Mouse (Mus musculus): ENCODE data around the gene Klrd1. TPM values are rescaled to one million over a fixed set of nuclear protein-coding genes. Genes with fewer than 3 reads are reported as not detected.
"Not testable (repeated sequence)": the region's sequence is repeated elsewhere in the genome, so short reads cannot be mapped to it uniquely, and the experiment has no call there.

Klrd1 gene
- polyA plus RNA-seq, 1 experiment from 2014 or later, result 0.60 TPM

- Histone ChIP-seq H3K4me1 (replicated peaks) (no peaks in the 10 kb centered on the region), H3K27ac (no peak within 1 kb of the TSS), H3K27me3 (no peaks in the 10 kb centered on the region), H3K4me2 (no peak within 1 kb of the TSS), H3K9ac (no peak within 1 kb of the TSS), H3K9me3 (replicated peaks) (no peaks in the 10 kb centered on the region), H3K4me3 (no peak within 1 kb of the TSS), H3K36me3 (no peaks in the 10 kb centered on the region)
- no peak for ATAC-seq (replicated peaks; ENCODE audit: insufficient number of reproducible peaks, insufficient read depth, low FRiP score, low read depth)
- 92% methylated on average over 8 of the region's 8 CpGs for WGBS
Observed at GRCm38 (mm10) chr6:129577605-129578004, 14.0 kb upstream of the Klrd1 start, which contains the start of gene Klre1. Gene Klre1, plus strand, starts transcription at chr6:129577905.

- 58% methylated on average over 4 of the region's 4 CpGs for WGBS
- H3K36me3 ChIP-seq, result no peaks in the 10 kb centered on the region
Observed at GRCm38 (mm10) chr6:129581274-129581673, 10.3 kb upstream of the Klrd1 start.

GRCm38 (mm10) chr6:129581896-129582295, 9.7 kb upstream of the Klrd1 start:
- 54% methylated on average over 4 of the region's 4 CpGs for WGBS
- no peaks in the 10 kb centered on the region for H3K4me1 ChIP-seq (replicated peaks)
- H3K4me3 ChIP-seq, result no peak overlapping the region
- no peak overlapping the region for H3K4me2 ChIP-seq
- no peak overlapping the region for H3K9ac ChIP-seq
- no peak overlapping the region for H3K27ac ChIP-seq
- H3K9me3 ChIP-seq (replicated peaks), result no peaks in the 10 kb centered on the region
- no peaks in the 10 kb centered on the region for H3K36me3 ChIP-seq
- no peak for ATAC-seq (replicated peaks; ENCODE audit: insufficient number of reproducible peaks, insufficient read depth, low FRiP score, low read depth)
- H3K27me3 ChIP-seq, result no peaks in the 10 kb centered on the region

More at GRCm38 (mm10) chr6:129581274-129581673, 10.3 kb upstream of the Klrd1 start:
- Histone ChIP-seq H3K4me1 (replicated peaks) (no peaks in the 10 kb centered on the region), H3K4me3 (no peak overlapping the region), H3K27me3 (no peaks in the 10 kb centered on the region), H3K4me2 (no peak overlapping the region), H3K27ac (no peak overlapping the region), H3K9ac (no peak overlapping the region), H3K9me3 (replicated peaks) (no peaks in the 10 kb centered on the region)
- ATAC-seq (replicated peaks; ENCODE audit: insufficient number of reproducible peaks, insufficient read depth, low FRiP score, low read depth), result no peak

- no peaks in the 10 kb centered on the region for H3K36me3 ChIP-seq
- H3K9me3 ChIP-seq (replicated peaks), result no peaks in the 10 kb centered on the region
- no peak overlapping the region for H3K27ac ChIP-seq
- no peak overlapping the region for H3K4me3 ChIP-seq
- no peak overlapping the region for H3K4me2 ChIP-seq
- no peaks in the 10 kb centered on the region for H3K4me1 ChIP-seq (replicated peaks)
- H3K9ac ChIP-seq, result no peak overlapping the region
- H3K27me3 ChIP-seq, result no peaks in the 10 kb centered on the region
- 56% methylated on average over 3 of the region's 3 CpGs for WGBS
- no peak for ATAC-seq (replicated peaks; ENCODE audit: insufficient number of reproducible peaks, insufficient read depth, low FRiP score, low read depth)
Observed at GRCm38 (mm10) chr6:129583014-129583413, 8.6 kb upstream of the Klrd1 start.

GRCm38 (mm10) chr6:129608372-129608771, 16.8 kb downstream of the Klrd1 start:
- Histone ChIP-seq H3K27ac (no peak overlapping the region), H3K4me2 (no peak overlapping the region), H3K4me3 (no peak overlapping the region), H3K9ac (no peak overlapping the region), H3K9me3 (replicated peaks) (no peaks in the 10 kb centered on the region), H3K4me1 (replicated peaks) (no peaks in the 10 kb centered on the region), H3K27me3 (no peaks in the 10 kb centered on the region), H3K36me3 (no peaks in the 10 kb centered on the region)
- no peak for ATAC-seq (replicated peaks; ENCODE audit: insufficient number of reproducible peaks, insufficient read depth, low FRiP score, low read depth)

GRCm38 (mm10) chr6:129623735-129624134, 32.2 kb downstream of the Klrd1 start, which contains the start of gene Klrk1:
Gene Klrk1, minus strand, starts transcription at chr6:129623864.
- WGBS, result 69% methylated on average over 4 of the region's 4 CpGs
- no peak within 1 kb of the TSS for H3K4me2 ChIP-seq

GRCm38 (mm10) chr6:129631046-129631445, 39.5 kb downstream of the Klrd1 start:
- H3K4me3 ChIP-seq; H3K9me3 ChIP-seq (replicated peaks); ATAC-seq (replicated peaks; ENCODE audit: insufficient number of reproducible peaks, insufficient read depth, low FRiP score, low read depth); H3K4me2 ChIP-seq; H3K27me3 ChIP-seq; H3K4me1 ChIP-seq (replicated peaks); H3K9ac ChIP-seq; H3K36me3 ChIP-seq; H3K27ac ChIP-seq: not testable (repeated sequence)
- WGBS, result 76% methylated on average over 2 of the region's 2 CpGs

More at GRCm38 (mm10) chr6:129623735-129624134, 32.2 kb downstream of the Klrd1 start, which contains the start of gene Klrk1:
- H3K9ac ChIP-seq, result no peak within 1 kb of the TSS
- no peaks in the 10 kb centered on the region for H3K36me3 ChIP-seq
- no peaks in the 10 kb centered on the region for H3K27me3 ChIP-seq
- no peak within 1 kb of the TSS for H3K27ac ChIP-seq
- H3K4me1 ChIP-seq (replicated peaks), result no peaks in the 10 kb centered on the region
- H3K9me3 ChIP-seq (replicated peaks), result no peaks in the 10 kb centered on the region
- no peak for ATAC-seq (replicated peaks; ENCODE audit: insufficient number of reproducible peaks, insufficient read depth, low FRiP score, low read depth)
- no peak within 1 kb of the TSS for H3K4me3 ChIP-seq

GRCm38 (mm10) chr6:129643237-129643636, 51.7 kb downstream of the Klrd1 start, which contains the start of gene Klrc3:
Gene Klrc3, minus strand, starts transcription at chr6:129643337.
- WGBS, result 78% methylated on average over 3 of the region's 3 CpGs
- H3K9ac ChIP-seq, H3K27ac ChIP-seq: not testable (repeated sequence)

GRCm38 (mm10) chr6:129644054-129644453, 52.5 kb downstream of the Klrd1 start:
- ATAC-seq (replicated peaks; ENCODE audit: insufficient number of reproducible peaks, insufficient read depth, low FRiP score, low read depth); H3K4me2 ChIP-seq; H3K9ac ChIP-seq; H3K4me1 ChIP-seq (replicated peaks); H3K36me3 ChIP-seq; H3K27ac ChIP-seq; H3K4me3 ChIP-seq; H3K9me3 ChIP-seq (replicated peaks); H3K27me3 ChIP-seq: not testable (repeated sequence)
- 83% methylated on average over 1 of the region's 3 CpGs for WGBS

More at GRCm38 (mm10) chr6:129643237-129643636, 51.7 kb downstream of the Klrd1 start, which contains the start of gene Klrc3:
- H3K9me3 ChIP-seq (replicated peaks); ATAC-seq (replicated peaks; ENCODE audit: insufficient number of reproducible peaks, insufficient read depth, low FRiP score, low read depth); H3K4me3 ChIP-seq; H3K27me3 ChIP-seq; H3K36me3 ChIP-seq; H3K4me2 ChIP-seq; H3K4me1 ChIP-seq (replicated peaks): not testable (repeated sequence)

Other genes starting within 250 kb of the Klrd1 start
- gene Clec12a, start 249.1 kb upstream of the Klrd1 start, polyA plus RNA-seq (2015; fragmentation: Nextera tagmentation; extraction: Ambion mirVana), result 0.60 and 1.6 TPM in 2 replicates
- 0.09 TPM in 1 of 2 replicates, not detected in the other for gene Clec12b, start 205.9 kb upstream of the Klrd1 start, polyA plus RNA-seq (2015; fragmentation: Nextera tagmentation; extraction: Ambion mirVana)
- 4.7 and 5.1 TPM in 2 replicates for gene Clec1b, start 194.5 kb upstream of the Klrd1 start, polyA plus RNA-seq (2015; fragmentation: Nextera tagmentation; extraction: Ambion mirVana)
- gene Clec9a, start 182.9 kb upstream of the Klrd1 start, polyA plus RNA-seq (2015; fragmentation: Nextera tagmentation; extraction: Ambion mirVana), result 0.28 and 0.35 TPM in 2 replicates
- 5.7 and 6.3 TPM in 2 replicates for gene Clec1a, start 139.8 kb upstream of the Klrd1 start, polyA plus RNA-seq (2015; fragmentation: Nextera tagmentation; extraction: Ambion mirVana)
- gene Olr1, start 84.6 kb upstream of the Klrd1 start, polyA plus RNA-seq (2015; fragmentation: Nextera tagmentation; extraction: Ambion mirVana), result 0.30 and 0.79 TPM in 2 replicates
- gene Tmem52b, start 79.2 kb upstream of the Klrd1 start, polyA plus RNA-seq (2015; fragmentation: Nextera tagmentation; extraction: Ambion mirVana), result not detected in 2 replicates
- gene Gabarapl1, start 58.6 kb upstream of the Klrd1 start, polyA plus RNA-seq (2015; fragmentation: Nextera tagmentation; extraction: Ambion mirVana), result 41.6 and 44.6 TPM in 2 replicates
- not detected in 2 replicates for gene Klre1, start 13.9 kb upstream of the Klrd1 start, polyA plus RNA-seq (2015; fragmentation: Nextera tagmentation; extraction: Ambion mirVana)
- 0.18 and 0.47 TPM in 2 replicates for gene Klrk1, start 32.1 kb downstream of the Klrd1 start, polyA plus RNA-seq (2015; fragmentation: Nextera tagmentation; extraction: Ambion mirVana)
- not detected in 2 replicates for gene Klrc3, start 51.6 kb downstream of the Klrd1 start, polyA plus RNA-seq (2015; fragmentation: Nextera tagmentation; extraction: Ambion mirVana)
- 0.09 TPM in 1 of 2 replicates, not detected in the other for gene Klrc2, start 68.9 kb downstream of the Klrd1 start, polyA plus RNA-seq (2015; fragmentation: Nextera tagmentation; extraction: Ambion mirVana)
- gene Klrc1, start 87.2 kb downstream of the Klrd1 start, polyA plus RNA-seq (2015; fragmentation: Nextera tagmentation; extraction: Ambion mirVana), result 0.20 and 0.37 TPM in 2 replicates
- 0.16 TPM in 1 of 2 replicates, not detected in the other for gene Klri1, start 125.3 kb downstream of the Klrd1 start, polyA plus RNA-seq (2015; fragmentation: Nextera tagmentation; extraction: Ambion mirVana)
- gene Klri2, start 148.7 kb downstream of the Klrd1 start, polyA plus RNA-seq (2015; fragmentation: Nextera tagmentation; extraction: Ambion mirVana), result 0.05 TPM in 1 of 2 replicates, not detected in the other
- gene Gm156, start 192.5 kb downstream of the Klrd1 start, polyA plus RNA-seq (2015; fragmentation: Nextera tagmentation; extraction: Ambion mirVana), result not detected in 2 replicates